Mouse (Mus musculus) MEL (cell line): Measurements from ENCODE around the gene Rhou.

Experiments
- BHLHE40 ChIP-seq: IDR thresholded peaks from 2 replicates; pipeline ENCODE4 v1.6.1; 2012; ENCODE audit warnings: low read depth, mild to moderate bottlenecking, inconsistent platforms, low read length, improper control_type of control experiment, borderline replicate concordance
- MYC ChIP-seq: IDR thresholded peaks from 2 replicates; pipeline ENCODE4 v1.6.1; 2011; ENCODE audit warnings: low read depth, mild to moderate bottlenecking, low read length, improper control_type of control experiment, moderate library complexity
- POLR2A ChIP-seq, 2 experiments: IDR thresholded peaks; 2 replicates each; pipeline ENCODE4 v1.6.1; 2011 to 2012; ENCODE audit warnings: low read length in 2 of 2, mild to moderate bottlenecking in 2 of 2, control low read depth in 1 of 2, improper control_type of control experiment in 1 of 2, low read depth in 1 of 2, moderate library complexity in 1 of 2; ENCODE audit not compliant: control insufficient read depth in 1 of 2, insufficient read depth in 1 of 2, poor library complexity in 1 of 2
- POLR2AphosphoS2 ChIP-seq: IDR thresholded peaks from 2 replicates; pipeline ENCODE4 v1.6.1; 2011; ENCODE audit warnings: low read length, improper control_type of control experiment
- TCF12 ChIP-seq: IDR thresholded peaks from 2 replicates; pipeline ENCODE4 v1.6.1; 2014; ENCODE audit warnings: low read depth, mild to moderate bottlenecking, inconsistent platforms, low read length, improper control_type of control experiment, moderate library complexity

GRCm38 (mm10) chr8:123707137-123707536 lies 53.4 kb downstream of the Rhou start:
- no peak for TF ChIP-seq POLR2AphosphoS2
- TF ChIP-seq MYC = no peak
- no peak for TF ChIP-seq TCF12
- no peak for TF ChIP-seq POLR2A (IDR thresholded peaks at IDR 0.05; ENCODE audit: control insufficient read depth in 1 of 2, insufficient read depth in 1 of 2, low read depth in 1 of 2, low read length in 2 of 2, poor library complexity in 1 of 2)
- TF ChIP-seq BHLHE40 = no peak
